ENCODE assay signal across 14 mouse cellular contexts in genomic region chr2:159832488-159833113, GRCm38 (mm10).
DNase-seq lines count a peak whose midpoint lies in the region; ATAC-seq lines count a peak whose summit lies in the region.
"Had no signal": no experiment of that assay in that cellular context is flagged by ENCODE, and none has a peak within 500 bp of the region (broad histone marks: within the 10 kb centered on the region; RNA-seq: fewer than 3 reads in every experiment).

No protein-coding gene starts in this region.

- 0 out of 2 replicates have a peak overlapping the region, but pooled peaks have one; percentile 45 for H3K27ac ChIP-seq in heart, embryonic 13.5 days (replicated peaks)
- H3K27ac ChIP-seq in heart, embryonic 10.5 days, result no peak overlapping the region
- H3K27ac ChIP-seq in limb, embryonic 13.5 days, result peak overlapping the region; percentile 39; the same call in 1 of the 2 replicates
- H3K27ac ChIP-seq in limb, embryonic 10.5 days, result no peak overlapping the region
- H3K27ac ChIP-seq: heart, adult 2 months; hindbrain, embryonic 15.5 days; limb, embryonic 12.5 days had no signal

- peaks cover 9% of the 10 kb centered on the region for H3K4me1 ChIP-seq in heart, embryonic 13.5 days
- peaks cover 4% of the 10 kb centered on the region; the same call in 1 of the 2 replicates for H3K4me1 ChIP-seq in heart, embryonic 10.5 days
- H3K4me1 ChIP-seq in limb, embryonic 13.5 days, result peaks cover 11% of the 10 kb centered on the region
- H3K4me1 ChIP-seq in limb, embryonic 10.5 days, result no peaks in the 10 kb centered on the region
- H3K4me1 ChIP-seq: hindbrain, embryonic 15.5 days; megakaryocyte, embryonic 14.5 days had no signal

- H3K9ac ChIP-seq in heart, embryonic 13.5 days, result no peak overlapping the region
- no peak overlapping the region for H3K9ac ChIP-seq in limb, embryonic 13.5 days
- H3K9ac ChIP-seq: hindbrain, embryonic 15.5 days; limb, embryonic 12.5 days had no signal

- WGBS in heart, embryonic 13.5 days, result 65% methylated on average over 7 of the region's 7 CpGs
- 84% methylated on average over 7 of the region's 7 CpGs for WGBS in heart, embryonic 10.5 days
- WGBS in limb, embryonic 13.5 days, result 47% methylated on average over 7 of the region's 7 CpGs
- 90% methylated on average over 7 of the region's 7 CpGs for WGBS in limb, embryonic 10.5 days

- H3K36me3 ChIP-seq in heart, embryonic 13.5 days, result no peaks in the 10 kb centered on the region
- no peaks in the 10 kb centered on the region for H3K36me3 ChIP-seq in heart, embryonic 10.5 days
- no peaks in the 10 kb centered on the region for H3K36me3 ChIP-seq in limb, embryonic 13.5 days
- H3K36me3 ChIP-seq in limb, embryonic 10.5 days, result no peaks in the 10 kb centered on the region
- H3K36me3 ChIP-seq: hindbrain, embryonic 15.5 days; limb, embryonic 12.5 days had no signal

- no peak for ATAC-seq in heart, embryonic 13.5 days (ENCODE audit: extremely low read depth, insufficient number of reproducible peaks, low FRiP score, low TSS enrichment)
- ATAC-seq in limb, embryonic 13.5 days (ENCODE audit: low FRiP score, low read depth), result peak; percentile 48; the same call in 1 of the 2 replicates

- no peaks in the 10 kb centered on the region for H3K27me3 ChIP-seq in heart, embryonic 13.5 days (replicated peaks)
- H3K27me3 ChIP-seq in heart, embryonic 10.5 days (ENCODE audit: insufficient read depth, poor library complexity, severe bottlenecking), result no peaks in the 10 kb centered on the region
- no peaks in the 10 kb centered on the region for H3K27me3 ChIP-seq in limb, embryonic 13.5 days
- no peaks in the 10 kb centered on the region for H3K27me3 ChIP-seq in limb, embryonic 10.5 days (ENCODE audit: low read depth, poor library complexity, severe bottlenecking)
- H3K27me3 ChIP-seq: hindbrain, embryonic 15.5 days; limb, embryonic 12.5 days; megakaryocyte, embryonic 14.5 days had no signal

- DNase-seq in heart, embryonic 10.5 days (ENCODE audit: low spot score), result no peak
- no peak for DNase-seq in limb, embryonic 10.5 days (ENCODE audit: low spot score)
- DNase-seq in NIH3T3 (ENCODE audit: low read depth), result peak; percentile 14
- DNase-seq in kidney, postnatal 4 days, result peak; percentile 74 to 82
- DNase-seq in spleen, adult 12 weeks (ENCODE audit: low spot score), result no peak
- DNase-seq: heart, adult 2 months; layer of hippocampus, adult 9-11 months; thymus, adult 18-20 months had no signal

- H3K9me3 ChIP-seq in heart, embryonic 13.5 days, result peaks cover 2% of the 10 kb centered on the region; the same call in 1 of the 2 replicates
- H3K9me3 ChIP-seq in heart, embryonic 10.5 days, result no peaks in the 10 kb centered on the region
- no peaks in the 10 kb centered on the region for H3K9me3 ChIP-seq in limb, embryonic 13.5 days
- no peaks in the 10 kb centered on the region for H3K9me3 ChIP-seq in limb, embryonic 10.5 days (replicated peaks)
- H3K9me3 ChIP-seq: hindbrain, embryonic 15.5 days; limb, embryonic 12.5 days had no signal

- H3K4me3 ChIP-seq in heart, embryonic 13.5 days, result no peak overlapping the region
- no peak overlapping the region for H3K4me3 ChIP-seq in heart, embryonic 10.5 days
- no peak overlapping the region for H3K4me3 ChIP-seq in limb, embryonic 13.5 days
- no peak overlapping the region for H3K4me3 ChIP-seq in limb, embryonic 10.5 days
- H3K4me3 ChIP-seq: erythroblast, embryonic 14.5 days; heart, adult 2 months; hindbrain, embryonic 15.5 days; limb, embryonic 12.5 days; megakaryocyte, embryonic 14.5 days had no signal

- no peak overlapping the region for H3K4me2 ChIP-seq in heart, embryonic 13.5 days
- no peak overlapping the region for H3K4me2 ChIP-seq in limb, embryonic 13.5 days (replicated peaks)
- H3K4me2 ChIP-seq: hindbrain, embryonic 15.5 days; limb, embryonic 12.5 days had no signal

Comparison
In these comparisons a context has a peak if more than half of its experiments do, and no peak if none do; other contexts are left out.
1. H3K27ac ChIP-seq: peak in heart, embryonic 13.5 days (single experiment) and limb, embryonic 13.5 days (single experiment); none in heart, embryonic 10.5 days (single experiment) and limb, embryonic 10.5 days (single experiment).
2. DNase-seq: peak in NIH3T3 (single experiment) and kidney, postnatal 4 days (2 of 2); none in heart, embryonic 10.5 days (single experiment), limb, embryonic 10.5 days (single experiment) and spleen, adult 12 weeks (single experiment).